Mouse (Mus musculus) leukemia stem cell, adult 10-12 weeks (primary cell): ENCODE results near the gene Trim59. TPM values are rescaled to one million over a fixed set of nuclear protein-coding genes. Genes with fewer than 3 reads are reported as not detected.

Experiments used
- polyA plus RNA-seq: library from polyadenylated mRNA; stranded (reverse); fragments of >175 nt; gene quantifications from 2 replicates; pipeline ENCODE4 v1.2.3, GENCODE M21; 2012; ENCODE audit warnings: low replicate concordance

Trim59 gene
- 9.8 and 18.2 TPM in 2 replicates for polyA plus RNA-seq

GRCm38 (mm10) chr3:69044645-69045399 lies at the start of gene Trim59:
Trim59 (minus strand) TSS chr3:69044755.

GRCm38 (mm10) chr3:69004437-69005337 lies 39.9 kb downstream of the Trim59 start, which contains the start of the genes Ift80 and Smc4:
Ift80 (minus strand) TSS chr3:69004570.
Smc4 (plus strand) TSS chr3:69004738.

Other genes starting within 250 kb of the Trim59 start
- gene 1110032F04Rik, start 175.2 kb downstream of the Trim59 start, polyA plus RNA-seq = 1.1 and 1.9 TPM in 2 replicates
- gene Ift80, start 40.2 kb downstream of the Trim59 start, polyA plus RNA-seq = 0.44 and 0.89 TPM in 2 replicates
- 97.1 and 139 TPM in 2 replicates for gene Smc4, start 40.0 kb downstream of the Trim59 start, polyA plus RNA-seq
- gene Kpna4, start 82.4 kb upstream of the Trim59 start, polyA plus RNA-seq = 7.5 and 8.4 TPM in 2 replicates
- not detected in 2 replicates for gene Arl14, start 177.7 kb upstream of the Trim59 start, polyA plus RNA-seq